Mouse (Mus musculus) frontal cortex, postnatal 25 days (tissue): Measurements from ENCODE around the gene Hk1.
A peak's percentile ranks its signal among the peaks of the same experiment; 100 is the strongest.

Experiments used
- DNase-seq, 2 experiments: peaks; one replicate each; pipeline ENCODE4 v3.0.0; 2022; ENCODE audit warnings: low spot score in 2 of 2

Hk1 gene

GRCm38 (mm10) chr10:62379808-62380207 lies at the start of gene Hk1:
TSS of gene Hk1 (minus strand) at chr10:62379908.
- no peak for DNase-seq

GRCm38 (mm10) chr10:62425081-62425871 lies 45.6 kb upstream of the Hk1 start:
- no peak for DNase-seq

- DNase-seq, result no peak
These were observed 42.5 kb upstream of the Hk1 start, which contains the start of gene Hkdc1 for GRCm38 (mm10) chr10:62422255-62422654. TSS of gene Hkdc1 (minus strand) at chr10:62422491.

- DNase-seq, result no peak
These were observed 41.4 kb upstream of the Hk1 start for GRCm38 (mm10) chr10:62421127-62421526.

GRCm38 (mm10) chr10:62420399-62420798 lies 40.7 kb upstream of the Hk1 start:
- DNase-seq, result no peak

GRCm38 (mm10) chr10:62419422-62419821 lies 39.7 kb upstream of the Hk1 start:
- no peak for DNase-seq

- no peak for DNase-seq
These were observed 39.2 kb upstream of the Hk1 start for GRCm38 (mm10) chr10:62418831-62419356.

GRCm38 (mm10) chr10:62413606-62413982 lies 33.9 kb upstream of the Hk1 start:
- DNase-seq, result no peak

GRCm38 (mm10) chr10:62412906-62413605 lies 33.3 kb upstream of the Hk1 start:
- DNase-seq, result no peak

- peak in 1 of 2 experiments; percentile 11 for DNase-seq
These were observed 32.0 kb upstream of the Hk1 start for GRCm38 (mm10) chr10:62411431-62412410.

GRCm38 (mm10) chr10:62410943-62411342 lies 31.2 kb upstream of the Hk1 start:
- peak; percentile 48 to 61 for DNase-seq

- no peak for DNase-seq
These were observed 25.2 kb upstream of the Hk1 start for GRCm38 (mm10) chr10:62404901-62405300.

GRCm38 (mm10) chr10:62401641-62402111 lies 22.0 kb upstream of the Hk1 start:
- no peak for DNase-seq

GRCm38 (mm10) chr10:62383011-62383410 lies 3.3 kb upstream of the Hk1 start:
- no peak for DNase-seq

- no peak for DNase-seq
These were observed 1.2 kb upstream of the Hk1 start for GRCm38 (mm10) chr10:62380936-62381335.

- no peak for DNase-seq
These were observed 20.9 kb downstream of the Hk1 start for GRCm38 (mm10) chr10:62358827-62359226.

- peak in 1 of 2 experiments; percentile 29 for DNase-seq
These were observed 23.5 kb downstream of the Hk1 start for GRCm38 (mm10) chr10:62356105-62356730.

GRCm38 (mm10) chr10:62345147-62345546 lies 34.6 kb downstream of the Hk1 start:
- DNase-seq, result no peak

GRCm38 (mm10) chr10:62344004-62344752 lies 35.5 kb downstream of the Hk1 start:
- DNase-seq, result no peak

GRCm38 (mm10) chr10:62342512-62342911 lies 37.2 kb downstream of the Hk1 start:
- no peak for DNase-seq
